ENCODE assay signal across 9 mouse cellular contexts in the genomic region with DNA sequence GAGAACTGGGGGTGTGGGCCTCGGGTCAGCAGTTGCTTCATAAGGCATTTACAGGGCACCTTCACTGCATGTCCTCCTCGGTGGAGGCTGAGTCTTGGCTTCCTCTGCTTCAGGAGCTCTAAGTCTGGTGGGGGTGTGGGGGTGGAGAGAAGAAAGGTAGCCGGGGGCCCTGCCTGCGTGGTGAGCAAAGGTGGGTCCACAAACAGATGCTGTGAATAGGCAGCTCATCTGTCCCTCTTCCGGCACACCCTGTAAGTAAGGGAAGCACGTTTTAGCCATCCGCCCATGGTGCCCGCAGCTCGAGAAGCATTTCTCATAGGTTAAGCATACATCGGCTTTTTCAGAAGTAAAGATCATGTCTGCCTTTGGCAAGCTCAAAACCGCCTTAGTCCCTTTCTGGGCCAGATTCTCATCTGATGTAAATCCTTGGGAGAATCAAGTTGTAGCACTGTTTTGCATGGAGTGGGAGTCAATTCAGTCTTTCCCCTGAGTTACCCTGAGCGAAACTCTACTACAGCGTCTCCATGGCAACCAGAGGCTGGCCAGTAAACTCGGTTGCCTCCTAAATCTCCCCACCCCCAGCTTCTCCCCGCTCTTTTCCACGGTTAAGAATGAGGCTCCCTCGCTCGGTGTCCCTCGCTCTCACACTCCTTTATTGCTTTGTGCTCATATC.
A peak's percentile ranks its signal among the peaks of the same experiment; 100 is the strongest.
DNase-seq lines count a peak whose midpoint lies in the region; ATAC-seq and TF ChIP-seq lines count a peak whose summit lies in the region.
"Had no signal": no experiment of that assay in that cellular context is flagged by ENCODE, and none has a peak within 500 bp of the region (broad histone marks: within the 10 kb centered on the region; RNA-seq: fewer than 3 reads in every experiment).

No protein-coding gene starts in this region.

- no peak overlapping the region for H3K4me3 ChIP-seq in ES-Bruce4 (ENCODE audit: low read depth, low read length)
- H3K4me3 ChIP-seq in forebrain, embryonic 13.5 days, result 0 out of 2 replicates have a peak overlapping the region, but pooled peaks have one; percentile 1
- H3K4me3 ChIP-seq in midbrain, postnatal 0 days (ENCODE audit: low read depth, low read length), result no peak overlapping the region

- no peaks in the 10 kb centered on the region for H3K36me3 ChIP-seq in ES-Bruce4 (ENCODE audit: control insufficient read depth, insufficient read depth, low read length, poor library complexity, severe bottlenecking)
- H3K36me3 ChIP-seq in forebrain, embryonic 13.5 days (ENCODE audit: poor library complexity, severe bottlenecking), result 0 out of 2 replicates have a peak, but pooled peaks cover 3% of the 10 kb centered on the region
- H3K36me3 ChIP-seq in midbrain, postnatal 0 days (ENCODE audit: insufficient read depth, low read length), result no peaks in the 10 kb centered on the region

- no peak for TF ChIP-seq CTCF in ES-Bruce4 (IDR thresholded peaks at IDR 0.05; ENCODE audit: low read depth, low read length)
- peak; percentile 25; the same call in 1 of the 2 replicates for TF ChIP-seq CTCF in midbrain, postnatal 0 days (IDR thresholded peaks at IDR 0.05)

- intact Hi-C loops in gastrocnemius, postnatal 36 days (cut with DNase I), result no loop called here

- no peaks in the 10 kb centered on the region for H3K27me3 ChIP-seq in ES-Bruce4 (ENCODE audit: control insufficient read depth, insufficient read depth, low read length, poor library complexity, severe bottlenecking)
- 0 out of 2 replicates have a peak, but pooled peaks cover 5% of the 10 kb centered on the region for H3K27me3 ChIP-seq in forebrain, embryonic 13.5 days
- no peaks in the 10 kb centered on the region for H3K27me3 ChIP-seq in midbrain, postnatal 0 days (ENCODE audit: insufficient read depth, low read length)

- no peak for TF ChIP-seq POLR2A in ES-Bruce4 (IDR thresholded peaks at IDR 0.05; ENCODE audit: insufficient read depth, low read length)

- no peaks in the 10 kb centered on the region for H3K9me3 ChIP-seq in ES-Bruce4 (replicated peaks; ENCODE audit: control insufficient read depth, insufficient read depth, low read length, poor library complexity, severe bottlenecking)
- H3K9me3 ChIP-seq in forebrain, embryonic 13.5 days (replicated peaks), result no peaks in the 10 kb centered on the region
- no peaks in the 10 kb centered on the region for H3K9me3 ChIP-seq in midbrain, postnatal 0 days (ENCODE audit: low read length)

- no peak overlapping the region for H3K9ac ChIP-seq in ES-Bruce4 (ENCODE audit: low read depth, poor library complexity, severe bottlenecking)
- peak overlapping the region; percentile 34; the same call in 1 of the 2 replicates for H3K9ac ChIP-seq in forebrain, embryonic 13.5 days
- H3K9ac ChIP-seq in midbrain, postnatal 0 days (replicated peaks; ENCODE audit: low read length, poor library complexity, severe bottlenecking), result no peak overlapping the region

- DNase-seq in adrenal gland, postnatal 10 days, result peak; percentile 49
- DNase-seq in adrenal gland, adult 8-10 months, result no peak
- DNase-seq in layer of hippocampus, postnatal 10 days (ENCODE audit: low spot score in 2 of 2), result peak; percentile 60 to 68
- peak; percentile 92 for DNase-seq in midbrain, postnatal 0 days (ENCODE audit: low spot score)
- DNase-seq in c-Kit-positive CD71-positive TER-119-positive erythroid progenitor cells, embryonic 14.5 days (ENCODE audit: low spot score), result no peak
- DNase-seq in gastrocnemius, postnatal 36 days, result no peak

- peaks cover 4% of the 10 kb centered on the region for H3K4me1 ChIP-seq in ES-Bruce4 (ENCODE audit: control insufficient read depth, insufficient read depth, low read length)
- peaks cover 25% of the 10 kb centered on the region for H3K4me1 ChIP-seq in forebrain, embryonic 13.5 days
- peaks cover 11% of the 10 kb centered on the region; the same call in 1 of the 2 replicates for H3K4me1 ChIP-seq in midbrain, postnatal 0 days (ENCODE audit: insufficient read depth, low read length)

- peak overlapping the region; percentile 37; the same call in 1 of the 2 replicates for H3K27ac ChIP-seq in ES-Bruce4 (ENCODE audit: insufficient read depth, low read length)
- H3K27ac ChIP-seq in forebrain, embryonic 13.5 days, result peak overlapping the region; percentile 44; the same call in 1 of the 2 replicates
- peak overlapping the region; percentile 81 for H3K27ac ChIP-seq in midbrain, postnatal 0 days (ENCODE audit: low read depth, low read length)
- H3K27ac ChIP-seq: macrophage had no signal

- ATAC-seq in forebrain, embryonic 13.5 days, result peak; percentile 69
- ATAC-seq in midbrain, postnatal 0 days (ENCODE audit: low FRiP score), result peak; percentile 89

- WGBS in forebrain, embryonic 13.5 days, result 18% methylated on average over 19 of the region's 19 CpGs
- WGBS in midbrain, postnatal 0 days, result 15% methylated on average over 19 of the region's 19 CpGs

- H3K4me2 ChIP-seq in forebrain, embryonic 13.5 days, result peak overlapping the region; percentile 55
- peak overlapping the region; percentile 33 for H3K4me2 ChIP-seq in midbrain, postnatal 0 days (ENCODE audit: low read depth, low read length, poor library complexity, severe bottlenecking)

- 0 out of 2 replicates have a peak, but pooled peaks have one; percentile 55 for TF ChIP-seq EP300 in ES-Bruce4 (IDR thresholded peaks at IDR 0.05; ENCODE audit: insufficient read depth, low read depth, low read length)

Comparison
In these comparisons a context has a peak if more than half of its experiments do, and no peak if none do; other contexts are left out.
1. DNase-seq: peak in adrenal gland, postnatal 10 days (single experiment), layer of hippocampus, postnatal 10 days (2 of 2) and midbrain, postnatal 0 days (single experiment); none in adrenal gland, adult 8-10 months (single experiment), c-Kit-positive CD71-positive TER-119-positive erythroid progenitor cells, embryonic 14.5 days (single experiment) and gastrocnemius, postnatal 36 days (0 of 2).
2. Peak in every context shown above with its lines, with median percentiles within 50 percentile points of each other: H3K27ac ChIP-seq.